Mouse (Mus musculus) c-Kit-positive CD71-negative TER-119-negative erythroid progenitor cells, embryonic 14.5 days (primary cell): Measurements from ENCODE around the gene B230217C12Rik.
A peak's percentile ranks its signal among the peaks of the same experiment; 100 is the strongest.
"Not testable (repeated sequence)": the region's sequence is repeated elsewhere in the genome, so short reads cannot be mapped to it uniquely, and the experiment has no call there.

ENCODE experiments used
- DNase-seq: peaks from one replicate; pipeline ENCODE4 v3.0.0-alpha.2; 2013; ENCODE audit warnings: low read depth

Gene B230217C12Rik

GRCm38 (mm10) chr11:97867591-97867990 lies 27.0 kb downstream of the B230217C12Rik start:
- DNase-seq = no peak

GRCm38 (mm10) chr11:97872378-97872777 lies 31.8 kb downstream of the B230217C12Rik start:
- not testable (repeated sequence) for DNase-seq

DNA sequence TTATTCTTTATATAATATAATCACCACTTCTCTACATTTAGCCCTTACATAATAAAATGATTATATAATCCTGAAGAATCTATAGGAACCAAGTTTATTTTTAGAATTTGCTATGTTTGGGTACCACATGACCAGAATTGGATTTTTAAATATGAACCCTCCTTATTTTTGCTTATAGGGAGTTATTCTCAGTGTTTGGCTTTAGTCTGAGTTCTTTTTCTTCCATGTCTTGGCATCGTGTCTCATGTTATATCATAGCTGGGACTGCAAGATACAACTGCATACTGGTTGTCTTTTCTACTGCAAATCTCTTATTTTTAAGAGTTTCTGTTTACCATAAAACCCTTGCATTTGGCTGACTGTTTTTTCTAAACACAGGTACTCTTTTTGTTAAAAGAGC lies 33.8 kb downstream of the B230217C12Rik start:
- no peak for DNase-seq

- no peak for DNase-seq
Observed at GRCm38 (mm10) chr11:97877341-97877740, 36.8 kb downstream of the B230217C12Rik start.

GRCm38 (mm10) chr11:97880362-97880761 lies 39.8 kb downstream of the B230217C12Rik start:
- no peak for DNase-seq

DNA sequence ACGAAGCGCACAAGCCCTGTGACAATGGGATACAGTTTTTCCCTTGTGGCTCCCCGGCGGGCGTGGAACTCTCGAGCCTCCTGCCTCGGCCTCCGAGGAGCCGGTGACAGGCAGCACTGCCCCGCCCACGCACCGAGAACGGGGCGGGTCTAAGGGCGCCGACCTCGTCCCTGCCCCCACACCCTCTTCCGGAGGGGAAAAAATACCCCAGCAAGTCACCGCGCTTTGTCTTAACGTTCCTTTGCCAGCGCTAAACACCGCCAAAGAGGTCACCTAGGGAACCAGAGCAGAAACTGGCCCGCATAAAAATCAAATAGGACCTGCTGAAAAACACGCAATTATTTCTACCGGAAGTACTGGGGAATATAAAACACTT lies 43.0 kb downstream of the B230217C12Rik start:
- DNase-seq = peak; percentile 69

- peak; percentile 98 for DNase-seq
Observed at GRCm38 (mm10) chr11:97883918-97884600, 43.5 kb downstream of the B230217C12Rik start, which contains the start of gene Fbxo47. TSS of gene Fbxo47 (minus strand) at chr11:97884154.

GRCm38 (mm10) chr11:97884601-97885185 lies 44.1 kb downstream of the B230217C12Rik start:
- DNase-seq = no peak

GRCm38 (mm10) chr11:97885296-97885915 lies 44.8 kb downstream of the B230217C12Rik start:
- DNase-seq = no peak

DNA sequence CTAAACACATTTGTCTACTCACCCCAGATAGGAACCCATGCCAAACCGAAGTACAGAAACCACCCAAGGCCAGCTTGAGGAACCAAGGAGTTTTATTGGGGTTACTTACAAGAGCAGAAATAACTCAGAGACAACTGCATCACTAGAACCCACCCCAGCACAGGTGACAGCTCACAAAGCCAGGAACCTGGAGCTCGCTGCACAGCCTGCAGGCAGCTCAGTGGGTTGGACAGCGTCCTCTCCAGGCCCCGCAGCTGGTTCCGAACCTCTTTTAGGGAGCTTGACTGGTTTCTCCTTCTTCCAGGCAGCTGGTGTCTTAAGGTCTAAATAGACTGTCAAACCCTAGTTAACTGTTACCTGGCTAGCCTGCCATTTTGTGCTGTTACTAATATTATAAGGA lies 51.2 kb downstream of the B230217C12Rik start:
- no peak for DNase-seq
